Mouse (Mus musculus): ENCODE data around the gene Vwa7. TPM values are rescaled to one million over a fixed set of nuclear protein-coding genes. Genes with fewer than 3 reads are reported as not detected.
A peak's percentile ranks its signal among the peaks of the same experiment; 100 is the strongest.
"Not testable (repeated sequence)": the region's sequence is repeated elsewhere in the genome, so short reads cannot be mapped to it uniquely, and the experiment has no call there.

Gene Vwa7
- polyA plus RNA-seq, 1 experiment from 2014 or later = 0.10 TPM

DNA sequence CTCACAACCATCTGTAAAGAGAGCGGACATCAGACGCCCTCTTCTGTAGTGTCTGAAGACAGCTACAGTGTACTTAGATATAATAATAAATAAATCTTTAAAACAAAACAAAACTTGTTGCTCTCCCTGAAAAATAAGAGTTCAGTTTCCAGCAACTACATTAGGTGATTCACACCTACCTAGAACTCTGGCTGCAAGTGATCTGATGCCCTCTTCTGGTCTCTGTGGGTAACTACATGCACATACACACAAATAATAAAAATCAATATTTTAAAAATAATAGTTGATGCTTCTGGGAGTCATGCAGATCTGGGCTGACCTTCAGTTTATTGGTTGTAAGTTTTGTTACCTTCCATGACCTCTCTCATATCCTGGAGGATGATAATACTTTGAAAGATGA is 32.2 kb upstream of the Vwa7 start:
- no peaks in the 10 kb centered on the region for H3K27me3 ChIP-seq (ENCODE audit: insufficient read depth, poor library complexity, severe bottlenecking)
- no peaks in the 10 kb centered on the region for H3K9me3 ChIP-seq
- H3K4me1 ChIP-seq (replicated peaks) = peaks cover 13% of the 10 kb centered on the region
- 80% methylated on average over 2 of the region's 2 CpGs for WGBS
- no peak overlapping the region for H3K4me3 ChIP-seq
- H3K36me3 ChIP-seq = peaks cover 51% of the 10 kb centered on the region
- no peak overlapping the region for H3K27ac ChIP-seq
- no peak for DNase-seq (ENCODE audit: low spot score)

GRCm38 (mm10) chr17:34994751-34995150 is 21.6 kb upstream of the Vwa7 start:
- peaks cover 31% of the 10 kb centered on the region for H3K4me1 ChIP-seq (replicated peaks)
- H3K27me3 ChIP-seq (ENCODE audit: insufficient read depth, poor library complexity, severe bottlenecking) = no peaks in the 10 kb centered on the region
- H3K36me3 ChIP-seq = peaks cover 77% of the 10 kb centered on the region
- no peaks in the 10 kb centered on the region for H3K9me3 ChIP-seq
- H3K27ac ChIP-seq = no peak overlapping the region
- DNase-seq (ENCODE audit: low spot score) = no peak
- H3K4me3 ChIP-seq = no peak overlapping the region

GRCm38 (mm10) chr17:34995192-34995591 is 21.2 kb upstream of the Vwa7 start:
- not testable (repeated sequence) for H3K9me3 ChIP-seq; H3K27ac ChIP-seq; H3K27me3 ChIP-seq (ENCODE audit: insufficient read depth, poor library complexity, severe bottlenecking); H3K4me3 ChIP-seq; DNase-seq (ENCODE audit: low spot score)
- H3K4me1 ChIP-seq (replicated peaks) = peaks cover 36% of the 10 kb centered on the region
- H3K36me3 ChIP-seq = peaks cover 74% of the 10 kb centered on the region
- WGBS = 93% methylated on average over 4 of the region's 4 CpGs

- DNase-seq (ENCODE audit: low spot score); H3K27me3 ChIP-seq (ENCODE audit: insufficient read depth, poor library complexity, severe bottlenecking); H3K27ac ChIP-seq; H3K4me3 ChIP-seq; H3K9me3 ChIP-seq: not testable (repeated sequence)
- H3K36me3 ChIP-seq = peaks cover 66% of the 10 kb centered on the region
- WGBS = 93% methylated on average over 4 of the region's 4 CpGs
- peaks cover 39% of the 10 kb centered on the region for H3K4me1 ChIP-seq (replicated peaks)
These were observed 20.5 kb upstream of the Vwa7 start for GRCm38 (mm10) chr17:34995927-34996326.

DNA sequence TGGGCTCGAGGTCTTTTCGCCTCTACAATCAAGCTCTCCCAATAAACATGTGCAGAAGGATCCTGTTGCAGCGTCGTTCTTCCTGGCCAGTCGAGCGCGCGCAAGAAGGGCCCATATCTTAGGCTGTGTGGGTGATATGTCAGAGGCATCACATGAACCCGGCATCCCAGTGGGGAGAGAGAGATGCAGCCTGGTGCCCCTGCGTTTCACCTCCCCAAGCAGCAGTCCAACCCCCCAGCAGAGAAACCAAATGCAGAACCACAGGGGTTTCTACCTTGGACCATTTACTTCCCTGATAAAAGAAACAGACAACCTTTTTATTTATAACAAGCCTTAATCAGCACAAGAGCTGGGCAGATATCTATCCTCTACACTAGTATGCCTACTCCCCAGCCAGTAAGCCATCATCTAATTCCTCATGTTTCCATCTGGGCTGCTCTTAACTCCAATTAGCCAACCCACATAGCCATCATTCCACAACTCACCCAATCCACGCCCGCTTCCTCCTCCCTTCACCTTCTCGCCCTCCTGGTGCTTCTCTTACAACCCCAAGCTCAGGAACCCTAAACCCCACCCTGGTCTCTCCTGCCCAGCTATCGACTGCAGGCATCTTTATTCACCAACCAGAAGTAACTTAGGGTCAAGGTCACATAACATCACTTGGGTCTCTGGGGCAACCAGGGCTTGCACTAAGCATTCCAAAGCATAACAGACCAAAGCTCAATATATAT is 19.8 kb upstream of the Vwa7 start:
- Histone ChIP-seq H3K9me3 (no peaks in the 10 kb centered on the region), H3K27ac (no peak overlapping the region), H3K27me3 (ENCODE audit: insufficient read depth, poor library complexity, severe bottlenecking) (no peaks in the 10 kb centered on the region), H3K4me1 (replicated peaks) (peaks cover 42% of the 10 kb centered on the region), H3K4me3 (peak overlapping the region; percentile 24), H3K36me3 (peaks cover 60% of the 10 kb centered on the region)
- DNase-seq (ENCODE audit: low spot score) = no peak
- 92% methylated on average over 14 of the region's 14 CpGs for WGBS

GRCm38 (mm10) chr17:34997142-34997483 is 19.3 kb upstream of the Vwa7 start:
- peak overlapping the region; percentile 24; the same call in 1 of the 2 replicates for H3K4me3 ChIP-seq
- H3K27ac ChIP-seq = no peak overlapping the region
- peaks cover 55% of the 10 kb centered on the region for H3K36me3 ChIP-seq
- WGBS = 89% methylated on average over 5 of the region's 5 CpGs
- DNase-seq (ENCODE audit: low spot score) = no peak
- no peaks in the 10 kb centered on the region for H3K27me3 ChIP-seq (ENCODE audit: insufficient read depth, poor library complexity, severe bottlenecking)
- H3K4me1 ChIP-seq (replicated peaks) = peaks cover 47% of the 10 kb centered on the region
- no peaks in the 10 kb centered on the region for H3K9me3 ChIP-seq

- H3K27ac ChIP-seq = peak overlapping the region; percentile 90; the same call in 1 of the 2 replicates
- no peak for DNase-seq (ENCODE audit: low spot score)
- WGBS = 96% methylated on average over 15 of the region's 15 CpGs
- no peaks in the 10 kb centered on the region for H3K9me3 ChIP-seq
- H3K27me3 ChIP-seq (ENCODE audit: insufficient read depth, poor library complexity, severe bottlenecking) = no peaks in the 10 kb centered on the region
- H3K4me1 ChIP-seq (replicated peaks) = peaks cover 62% of the 10 kb centered on the region
- peak overlapping the region; percentile 89 for H3K4me3 ChIP-seq
- H3K36me3 ChIP-seq = peaks cover 53% of the 10 kb centered on the region
These were observed 17.6 kb upstream of the Vwa7 start for GRCm38 (mm10) chr17:34998526-34999430.

DNA sequence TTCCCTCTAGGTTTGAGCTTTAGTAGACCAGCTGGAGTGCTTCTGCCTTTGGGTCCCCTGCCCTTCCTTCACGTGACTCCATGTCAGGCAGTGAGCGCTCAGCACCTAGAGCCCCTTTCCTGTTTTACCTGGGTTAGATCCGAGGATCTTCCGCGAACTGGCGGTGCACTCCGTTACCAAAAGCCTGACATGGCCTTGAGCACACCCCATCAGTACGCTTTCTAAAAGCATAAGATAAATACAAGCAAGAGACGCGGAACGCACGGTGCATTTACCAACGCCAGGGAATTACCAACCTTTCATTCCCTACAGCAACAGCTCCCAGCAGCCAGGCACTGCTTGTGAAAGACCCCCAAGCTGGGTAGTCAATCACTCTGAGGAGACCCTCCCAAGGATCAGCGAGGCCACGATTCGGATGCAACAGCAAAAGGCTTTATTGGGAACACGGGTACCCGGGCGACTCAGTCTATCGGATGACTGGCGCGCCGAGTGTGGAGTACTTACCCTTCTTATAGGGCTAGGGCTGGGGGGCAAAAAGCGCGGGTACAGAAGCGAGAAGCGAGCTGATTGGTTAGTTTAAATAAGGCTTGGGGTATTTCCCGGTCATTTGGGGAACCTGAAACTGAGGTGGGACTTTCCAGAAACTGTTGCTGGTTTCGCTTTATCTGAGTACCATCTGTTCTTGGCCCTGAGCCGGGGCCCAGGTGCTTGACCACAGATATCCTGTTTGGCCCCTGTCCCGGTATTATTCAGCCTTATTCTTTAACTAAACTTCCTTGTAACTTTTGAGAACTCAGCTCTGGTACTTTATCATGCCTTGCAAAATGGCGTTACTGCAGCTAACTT is 16.3 kb upstream of the Vwa7 start:
- Histone ChIP-seq H3K4me1 (replicated peaks) (peaks cover 69% of the 10 kb centered on the region), H3K27ac (peak overlapping the region; percentile 95), H3K4me3 (peak overlapping the region; percentile 89), H3K36me3 (peaks cover 64% of the 10 kb centered on the region)
- DNase-seq (ENCODE audit: low spot score) = peak; percentile 39
- whole genome bisulfite sequencing = 24% methylated on average over 30 of the region's 32 CpGs
- H3K27me3 ChIP-seq (ENCODE audit: insufficient read depth, poor library complexity, severe bottlenecking); H3K9me3 ChIP-seq: not testable (repeated sequence)

- Histone ChIP-seq H3K4me1 (replicated peaks) (peaks cover 69% of the 10 kb centered on the region), H3K36me3 (peaks cover 66% of the 10 kb centered on the region)
- under 1% methylated on average over 83 of the region's 83 CpGs for WGBS
These were observed 15.5 kb upstream of the Vwa7 start, which contains the start of gene Vars for GRCm38 (mm10) chr17:35000717-35001451. TSS of gene Vars (plus strand) at chr17:35000987.

DNA sequence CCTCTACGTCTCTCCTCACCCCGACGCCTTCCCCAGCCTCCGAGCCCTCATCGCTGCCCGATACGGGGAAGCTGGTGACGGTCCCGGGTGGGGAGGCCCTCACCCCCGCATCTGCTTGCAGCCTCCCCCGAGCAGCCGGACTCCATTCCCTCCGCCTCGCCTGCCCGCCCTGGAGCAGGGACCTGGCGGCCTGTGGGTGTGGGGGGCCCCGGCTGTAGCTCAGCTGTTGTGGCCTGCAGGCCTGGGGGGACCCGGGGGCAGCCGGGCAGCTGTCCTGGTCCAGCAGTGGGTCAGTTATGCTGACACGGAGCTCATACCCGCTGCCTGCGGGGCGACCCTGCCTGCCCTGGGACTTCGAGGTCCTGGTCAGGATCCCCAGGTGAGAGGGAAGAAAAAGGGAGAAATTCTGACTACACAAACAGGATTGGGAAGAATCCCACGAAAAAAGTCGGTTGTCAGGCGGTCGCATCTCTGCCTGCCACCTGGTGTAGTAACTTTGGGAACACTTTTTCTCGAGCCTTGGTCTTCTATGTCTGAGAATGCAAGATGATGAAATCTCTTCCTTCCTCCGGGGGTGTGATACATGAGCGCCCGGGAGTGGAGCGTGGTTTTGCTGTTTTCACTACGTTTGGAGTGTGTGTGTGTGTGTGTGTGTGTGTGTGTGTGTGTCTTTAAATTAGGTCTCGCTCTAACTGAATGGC is 14.8 kb upstream of the Vwa7 start:
- H3K27me3 ChIP-seq (ENCODE audit: insufficient read depth, poor library complexity, severe bottlenecking) = no peaks in the 10 kb centered on the region
- no peak for DNase-seq (ENCODE audit: low spot score)
- under 1% methylated on average over 35 of the region's 35 CpGs for WGBS
- H3K9me3 ChIP-seq = no peaks in the 10 kb centered on the region
- H3K36me3 ChIP-seq = peaks cover 66% of the 10 kb centered on the region
- peak overlapping the region; percentile 95 for H3K27ac ChIP-seq
- H3K4me1 ChIP-seq (replicated peaks) = peaks cover 66% of the 10 kb centered on the region
- peak overlapping the region; percentile 89 for H3K4me3 ChIP-seq

More at GRCm38 (mm10) chr17:35000717-35001451, 15.5 kb upstream of the Vwa7 start, which contains the start of gene Vars:
- Histone ChIP-seq H3K27ac (peak within 1 kb of the TSS; percentile 95), H3K4me3 (peak within 1 kb of the TSS; percentile 89), H3K27me3 (ENCODE audit: insufficient read depth, poor library complexity, severe bottlenecking) (no peaks in the 10 kb centered on the region), H3K9me3 (no peaks in the 10 kb centered on the region)
- peak; percentile 96 for DNase-seq (ENCODE audit: low spot score)

- Histone ChIP-seq H3K4me1 (replicated peaks) (peaks cover 59% of the 10 kb centered on the region), H3K27ac (peak overlapping the region; percentile 95), H3K4me3 (peak overlapping the region; percentile 89), H3K27me3 (ENCODE audit: insufficient read depth, poor library complexity, severe bottlenecking) (no peaks in the 10 kb centered on the region), H3K9me3 (no peaks in the 10 kb centered on the region), H3K36me3 (peaks cover 66% of the 10 kb centered on the region)
- WGBS = 20% methylated on average over 12 of the region's 12 CpGs
- DNase-seq (ENCODE audit: low spot score) = no peak
These were observed 14.1 kb upstream of the Vwa7 start for GRCm38 (mm10) chr17:35002153-35002865.
